Mouse (Mus musculus) G1E (cell line): Measurements from ENCODE around the gene Zfp202.

Source experiments
- CTCF ChIP-seq: IDR thresholded peaks from 2 replicates; pipeline ENCODE4 v1.5.1; 2012; ENCODE audit warnings: low read depth, low read length, inconsistent platforms, mixed read lengths
- GATA2 ChIP-seq: IDR thresholded peaks from 2 replicates; pipeline ENCODE4 v1.6.1; 2012; ENCODE audit warnings: low read depth, low read length, inconsistent platforms, borderline replicate concordance
- TAL1 ChIP-seq: conservative IDR thresholded peaks from 2 replicates; pipeline ENCODE4 v1.6.1; 2012; ENCODE audit warnings: low read depth, low read length, inconsistent platforms, mixed read lengths

GRCm38 (mm10) chr9:40180620-40181019, 11.5 kb upstream of the Zfp202 start, which contains the start of gene Olfr986:
- TF ChIP-seq TAL1, result no peak
- no peak for TF ChIP-seq CTCF
- TF ChIP-seq GATA2, result no peak
